Mouse (Mus musculus) adrenal gland, postnatal 36 days (tissue): ENCODE results near the gene Bak1. TPM values are rescaled to one million over a fixed set of nuclear protein-coding genes. Genes with fewer than 3 reads are reported as not detected.
"Not testable (repeated sequence)": the region's sequence is repeated elsewhere in the genome, so short reads cannot be mapped to it uniquely, and the experiment has no call there.

Source experiments
- DNase-seq, 2 experiments: peaks; one replicate each; pipeline ENCODE4 v3.0.0; 2021; ENCODE audit warnings: mixed read lengths in 1 of 2
- total RNA-seq, 2 experiments: library from RNA; stranded (reverse); gene quantifications; 2 replicates each; pipeline ENCODE4 v1.2.3; 2021

Gene Bak1
- total RNA-seq, 2 experiments from 2014 or later, result 29.3 to 42.4 TPM

DNA sequence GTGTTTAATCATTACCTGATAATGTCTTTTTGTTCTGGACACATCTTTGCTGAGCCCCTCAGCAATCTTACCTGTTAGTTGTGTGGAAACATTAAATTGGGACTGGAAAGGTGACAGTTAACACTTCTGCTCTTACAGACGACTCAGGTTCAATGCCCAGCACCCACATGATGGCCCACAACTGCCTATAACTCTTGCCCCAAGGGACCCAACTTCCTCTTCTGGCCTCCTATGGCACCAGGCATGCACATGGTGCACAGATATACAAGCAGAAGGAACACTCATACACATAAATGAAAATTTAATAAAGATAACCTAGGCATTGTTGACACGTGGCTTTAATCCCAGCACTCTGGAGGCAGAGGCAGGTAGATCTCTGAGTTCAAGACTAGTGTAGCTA is 49.4 kb downstream of the Bak1 start:
- no peak for DNase-seq

GRCm38 (mm10) chr17:26977354-26977753 is 51.5 kb downstream of the Bak1 start:
- not testable (repeated sequence) for DNase-seq

DNA sequence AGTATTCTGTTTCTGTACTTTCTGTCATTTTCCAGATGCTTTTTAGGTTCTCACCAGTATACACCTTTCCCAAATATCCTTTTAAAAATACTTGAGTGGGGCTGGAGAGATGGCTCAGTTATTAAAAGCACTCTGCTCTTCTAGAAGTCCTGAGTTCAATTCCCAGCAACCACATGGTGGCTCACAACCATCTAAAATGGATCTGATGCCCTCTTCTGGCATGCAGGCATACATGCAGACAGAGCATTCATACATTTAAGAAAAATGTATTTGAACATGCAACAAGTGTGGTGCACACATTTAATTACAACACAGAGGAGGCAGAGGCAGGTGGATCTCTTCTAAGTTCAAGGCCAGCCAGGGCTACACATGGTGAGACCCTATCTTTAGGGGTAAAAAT is 53.4 kb downstream of the Bak1 start:
- no peak for DNase-seq

- DNase-seq, result no peak
Measured at GRCm38 (mm10) chr17:26974547-26974946, 54.3 kb downstream of the Bak1 start.

GRCm38 (mm10) chr17:26972703-26973574 is 55.9 kb downstream of the Bak1 start, which contains the start of gene Zbtb9:
Zbtb9 (plus strand) TSS chr17:26973167.
- peak; percentile 98 for DNase-seq

DNA sequence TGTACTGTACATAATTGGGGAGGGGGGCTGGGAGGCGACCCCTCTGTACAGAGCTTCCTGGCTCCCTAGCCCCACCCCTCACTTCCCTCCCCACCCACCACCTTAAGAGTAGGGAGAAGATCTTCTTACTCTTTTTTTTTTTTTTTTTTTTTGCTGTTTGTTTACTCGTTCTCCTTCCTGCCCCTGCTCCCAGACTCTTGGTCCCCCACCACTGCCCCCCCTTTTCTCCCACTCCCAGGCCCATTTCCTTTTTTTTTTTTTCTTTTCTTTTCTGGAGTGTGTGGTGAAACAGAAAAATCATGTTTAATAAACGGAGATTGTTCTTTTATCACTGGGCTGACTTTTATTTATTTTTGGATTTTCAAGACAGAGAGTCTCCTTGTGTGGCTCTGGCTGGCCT is 56.7 kb downstream of the Bak1 start:
- DNase-seq, result no peak

GRCm38 (mm10) chr17:26971247-26971905 is 57.4 kb downstream of the Bak1 start:
- no peak for DNase-seq

DNA sequence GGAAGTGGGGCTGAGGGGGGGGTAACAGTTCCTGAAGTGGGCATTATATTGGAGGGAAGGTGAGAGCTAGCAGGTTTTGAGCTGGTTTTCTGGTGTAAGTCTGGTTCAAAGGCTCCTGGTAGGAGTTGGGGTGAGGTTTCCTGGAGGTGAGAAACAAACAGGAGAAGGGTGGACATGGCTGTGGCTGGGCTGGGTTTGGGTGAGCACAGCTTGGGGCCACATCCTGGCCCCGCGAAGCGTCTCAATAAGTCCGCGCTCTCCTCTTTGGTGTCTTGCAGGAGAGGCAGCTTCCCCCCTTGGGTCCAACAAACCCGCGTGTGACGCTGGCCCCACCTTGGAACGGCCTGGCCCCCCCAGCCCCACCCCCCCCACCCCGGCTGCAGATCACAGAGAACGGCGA is 58.6 kb downstream of the Bak1 start:
- DNase-seq, result no peak

Other genes with a start within 250 kb of the Bak1 start
- gene Bnip1, start 247.9 kb downstream of the Bak1 start, total RNA-seq, result 10 to 100 TPM; 24.7 to 27.2 TPM
- gene Nkx2-5, start 184.0 kb downstream of the Bak1 start, total RNA-seq, result not detected
- 1 to 10 TPM; 1.7 to 1.9 TPM for gene Kifc5b, start 111.9 kb downstream of the Bak1 start, total RNA-seq
- gene Phf1, start 96.0 kb downstream of the Bak1 start, total RNA-seq, result 10 to 100 TPM; 34.2 to 37.9 TPM
- 100 to 1,000 TPM; 129 to 165 TPM for gene Cuta, start 89.4 kb downstream of the Bak1 start, total RNA-seq
- 10 to 100 TPM; 11.4 to 18.6 TPM for gene Syngap1, start 87.8 kb downstream of the Bak1 start, total RNA-seq
- gene Zbtb9, start 55.8 kb downstream of the Bak1 start, total RNA-seq, result 10 to 100 TPM in 1 of 2 experiments, 1 to 10 TPM in 1; 9.9 to 10.5 TPM
- 1 to 10 TPM; 5.9 to 6.3 TPM for gene Itpr3, start 28.3 kb upstream of the Bak1 start, total RNA-seq
- 100 to 1,000 TPM; 245 to 370 TPM for gene Uqcc2, start 104.9 kb upstream of the Bak1 start, total RNA-seq
- 1 to 10 TPM in 1 of 2 experiments, under 1 TPM in 1; 0.82 to 3.7 TPM for gene Ip6k3, start 138.8 kb upstream of the Bak1 start, total RNA-seq
- gene Lemd2, start 175.5 kb upstream of the Bak1 start, total RNA-seq, result 10 to 100 TPM; 66.5 to 76.6 TPM